Mouse (Mus musculus) embryonic facial prominence, embryonic 12.5 days (tissue): ENCODE results near the gene Cd47. TPM values are rescaled to one million over a fixed set of nuclear protein-coding genes. Genes with fewer than 3 reads are reported as not detected.

ENCODE experiments used
- ATAC-seq: fragments of 200-750 bp; cut with Nextera tagmentation; 2 replicates; pipeline ENCODE4 v1.8.0; 2017; ENCODE audit not compliant: insufficient number of reproducible peaks, insufficient read depth, low FRiP score, low TSS enrichment
- H3K27ac ChIP-seq: fragments of 300-500 bp; sonication (generic); 2 replicates; pipeline ENCODE4 v1.5.1; 2016; ENCODE audit warnings: mild to moderate bottlenecking
- H3K27me3 ChIP-seq: fragments of 300-500 bp; sonication (generic); 2 replicates; pipeline ENCODE4 v1.6.1; 2016; ENCODE audit warnings: mild to moderate bottlenecking, moderate library complexity
- H3K36me3 ChIP-seq: fragments of 300-500 bp; sonication (generic); 2 replicates; pipeline ENCODE4 v1.6.1; 2016; ENCODE audit warnings: mild to moderate bottlenecking
- H3K4me1 ChIP-seq: fragments of 300-500 bp; sonication (generic); 2 replicates; pipeline ENCODE4 v1.6.1; 2016
- H3K4me2 ChIP-seq: fragments of 300-500 bp; sonication (generic); replicated peaks from 2 replicates; pipeline ENCODE4 v1.6.1; 2016; ENCODE audit warnings: mild to moderate bottlenecking, moderate library complexity
- H3K4me3 ChIP-seq: fragments of 300-500 bp; sonication (generic); 2 replicates; pipeline ENCODE4 v1.5.1; 2016; ENCODE audit warnings: mild to moderate bottlenecking
- H3K9ac ChIP-seq: fragments of 300-500 bp; sonication (generic); 2 replicates; pipeline ENCODE4 v1.6.1; 2016; ENCODE audit warnings: mild to moderate bottlenecking, moderate library complexity
- H3K9me3 ChIP-seq: fragments of 300-500 bp; sonication (generic); 2 replicates; pipeline ENCODE4 v1.6.1; 2016; ENCODE audit warnings: mild to moderate bottlenecking, moderate library complexity
- WGBS: fragments of 180-500 bp; shearing (Covaris S2); methylation state at CpG from one replicate; pipeline ENCODE4 v1.1.7; 2016; 5-methylcytosine and 5-hydroxymethylcytosine counted together
- polyA plus RNA-seq: library from polyadenylated mRNA; unstranded; fragments of >200 nt; fragmentation: Nextera tagmentation; extraction: Ambion mirVana; gene quantifications from 2 replicates; pipeline ENCODE4 v1.2.1, GENCODE M21; 2016

Gene Cd47
- polyA plus RNA-seq, 1 experiment from 2014 or later = 59.8 TPM

- no peaks in the 10 kb centered on the region for H3K9me3 ChIP-seq
- no peak overlapping the region for H3K4me3 ChIP-seq
- no peak overlapping the region for H3K4me2 ChIP-seq
- no peak for ATAC-seq
- 52% methylated on average over 1 of the region's 1 CpGs for WGBS
- no peak overlapping the region for H3K9ac ChIP-seq
- H3K27ac ChIP-seq = no peak overlapping the region
- H3K27me3 ChIP-seq = no peaks in the 10 kb centered on the region
- no peaks in the 10 kb centered on the region for H3K36me3 ChIP-seq
- H3K4me1 ChIP-seq = no peaks in the 10 kb centered on the region
Observed at GRCm38 (mm10) chr16:49772576-49772975, 27.8 kb upstream of the Cd47 start.

- H3K4me3 ChIP-seq = no peak overlapping the region
- H3K36me3 ChIP-seq = no peaks in the 10 kb centered on the region
- H3K9ac ChIP-seq = no peak overlapping the region
- H3K27ac ChIP-seq = no peak overlapping the region
- H3K4me2 ChIP-seq = no peak overlapping the region
- no peaks in the 10 kb centered on the region for H3K4me1 ChIP-seq
- no peaks in the 10 kb centered on the region for H3K27me3 ChIP-seq
- no peaks in the 10 kb centered on the region for H3K9me3 ChIP-seq
- WGBS = 78% methylated on average over 1 of the region's 1 CpGs
- ATAC-seq = no peak
Observed at GRCm38 (mm10) chr16:49773068-49773467, 27.3 kb upstream of the Cd47 start.

DNA sequence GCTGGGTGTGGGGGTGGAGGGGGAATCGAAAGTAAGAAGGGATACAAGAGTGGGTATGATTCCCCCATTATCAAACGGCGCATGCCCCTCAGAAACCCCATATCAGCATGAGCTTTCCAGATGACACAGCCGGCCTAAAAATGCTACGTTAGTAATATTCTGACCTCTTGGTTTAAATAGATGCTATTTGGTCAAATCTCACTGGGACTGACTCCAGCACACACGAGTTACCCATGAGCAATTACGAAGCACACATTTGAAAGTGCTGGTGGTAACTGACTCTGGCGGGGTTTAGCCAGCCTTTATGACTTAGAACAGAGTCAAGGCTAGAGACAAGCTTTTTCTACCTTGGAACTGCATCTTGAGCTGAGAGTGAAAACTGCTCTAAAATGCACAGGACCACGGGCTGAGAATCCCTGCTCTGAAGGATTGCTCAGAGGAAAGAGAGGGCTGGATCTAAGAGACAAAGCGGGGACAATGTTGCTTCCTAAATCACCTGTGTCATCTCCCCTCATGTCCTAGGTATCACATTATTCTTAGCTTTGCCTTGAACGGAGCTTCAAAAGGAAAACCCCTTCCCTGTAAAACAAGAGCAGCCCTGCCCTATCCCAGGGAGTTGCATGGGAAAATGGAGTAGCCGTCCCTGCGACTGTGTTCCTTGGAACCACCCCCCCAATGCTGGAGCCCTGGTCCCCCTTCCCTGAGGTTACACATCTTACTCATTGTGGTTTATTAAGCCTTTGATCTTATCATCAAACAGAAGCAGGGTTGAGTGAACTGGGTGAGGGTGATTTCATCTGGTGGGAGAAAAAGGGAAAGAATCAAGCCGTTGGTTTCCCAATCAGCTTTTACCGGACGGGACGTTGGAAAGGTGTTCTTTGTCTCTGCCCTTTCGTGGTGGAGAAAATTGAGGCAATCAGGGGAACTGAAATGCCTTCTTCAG, 26.0 kb upstream of the Cd47 start:
- WGBS = 78% methylated on average over 18 of the region's 18 CpGs
- Histone ChIP-seq H3K27ac (no peak overlapping the region), H3K4me2 (no peak overlapping the region), H3K4me3 (no peak overlapping the region), H3K4me1 (no peaks in the 10 kb centered on the region), H3K9ac (no peak overlapping the region), H3K9me3 (no peaks in the 10 kb centered on the region), H3K36me3 (no peaks in the 10 kb centered on the region), H3K27me3 (no peaks in the 10 kb centered on the region)
- no peak for ATAC-seq

DNA sequence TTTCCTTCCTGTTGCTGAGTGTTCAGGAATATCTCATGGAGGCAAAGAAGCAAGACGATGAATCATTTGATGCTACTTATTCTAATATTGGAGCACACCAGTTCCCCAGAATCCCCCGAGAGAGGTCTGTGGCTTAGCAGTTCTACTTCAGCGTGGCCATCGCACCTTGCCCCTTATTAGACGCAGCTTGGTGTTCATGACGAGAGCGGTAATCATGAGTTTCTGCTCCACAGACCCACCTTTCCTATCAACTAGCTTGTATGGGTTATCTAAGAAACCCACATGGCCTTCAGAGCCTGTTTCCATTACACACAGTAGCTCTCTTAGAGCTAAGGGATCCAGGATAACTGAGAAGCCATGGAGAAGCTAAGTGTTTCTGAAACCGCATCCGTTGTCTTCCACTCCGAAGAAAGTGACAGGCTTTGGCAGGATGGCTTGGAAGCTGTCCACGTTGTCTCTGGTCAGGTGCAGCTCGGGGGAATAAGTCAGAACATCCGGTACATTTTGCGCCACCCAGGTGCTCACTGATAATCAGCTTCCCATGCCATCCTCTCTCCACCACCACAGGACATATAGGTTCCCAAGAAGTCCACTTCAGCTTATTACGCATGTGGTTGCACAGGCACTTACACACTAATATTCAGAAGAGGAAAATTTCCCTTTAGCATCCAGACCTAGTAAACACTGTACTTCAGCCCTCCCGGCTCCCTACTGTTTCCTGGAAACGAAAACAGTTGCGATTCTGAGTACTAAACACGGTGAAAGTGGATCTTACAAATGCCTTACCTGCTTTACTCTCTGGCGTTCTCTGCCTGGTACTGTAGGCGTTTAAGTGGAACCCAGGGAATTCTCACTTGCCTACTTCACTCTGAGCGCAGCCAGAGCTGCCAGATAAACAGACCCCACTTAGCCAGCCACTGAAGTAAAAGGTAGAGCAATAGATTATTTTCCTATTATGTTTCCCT, 25.0 kb upstream of the Cd47 start:
- Histone ChIP-seq H3K4me3 (no peak overlapping the region), H3K36me3 (no peaks in the 10 kb centered on the region), H3K4me1 (no peaks in the 10 kb centered on the region), H3K9me3 (no peaks in the 10 kb centered on the region), H3K4me2 (no peak overlapping the region), H3K9ac (no peak overlapping the region), H3K27me3 (no peaks in the 10 kb centered on the region), H3K27ac (no peak overlapping the region)
- WGBS = 87% methylated on average over 22 of the region's 22 CpGs
- no peak for ATAC-seq

DNA sequence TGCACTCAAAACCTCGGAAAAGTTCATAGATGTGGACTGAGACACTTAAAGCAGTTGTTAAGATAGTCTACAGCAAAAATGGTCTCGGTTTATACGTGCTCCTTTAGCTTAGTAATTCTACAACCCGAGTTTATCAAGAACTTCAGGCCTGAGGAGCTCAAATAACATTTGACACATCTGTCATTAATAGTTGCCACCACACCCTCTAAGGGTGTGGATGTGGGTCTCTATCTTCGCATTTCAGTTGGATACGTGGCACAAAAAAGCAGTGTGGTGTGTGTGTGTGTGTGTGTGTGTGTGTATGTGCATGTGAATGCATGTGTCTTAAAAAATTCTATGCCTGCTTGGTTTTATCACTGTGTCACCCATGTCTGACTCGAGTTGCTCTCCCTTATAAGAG, 23.4 kb upstream of the Cd47 start:
- no peak overlapping the region for H3K27ac ChIP-seq
- H3K36me3 ChIP-seq = no peaks in the 10 kb centered on the region
- H3K9me3 ChIP-seq = no peaks in the 10 kb centered on the region
- no peaks in the 10 kb centered on the region for H3K27me3 ChIP-seq
- 75% methylated on average over 7 of the region's 7 CpGs for WGBS
- ATAC-seq = no peak
- no peak overlapping the region for H3K4me3 ChIP-seq
- H3K4me1 ChIP-seq = no peaks in the 10 kb centered on the region
- no peak overlapping the region for H3K4me2 ChIP-seq
- no peak overlapping the region for H3K9ac ChIP-seq

DNA sequence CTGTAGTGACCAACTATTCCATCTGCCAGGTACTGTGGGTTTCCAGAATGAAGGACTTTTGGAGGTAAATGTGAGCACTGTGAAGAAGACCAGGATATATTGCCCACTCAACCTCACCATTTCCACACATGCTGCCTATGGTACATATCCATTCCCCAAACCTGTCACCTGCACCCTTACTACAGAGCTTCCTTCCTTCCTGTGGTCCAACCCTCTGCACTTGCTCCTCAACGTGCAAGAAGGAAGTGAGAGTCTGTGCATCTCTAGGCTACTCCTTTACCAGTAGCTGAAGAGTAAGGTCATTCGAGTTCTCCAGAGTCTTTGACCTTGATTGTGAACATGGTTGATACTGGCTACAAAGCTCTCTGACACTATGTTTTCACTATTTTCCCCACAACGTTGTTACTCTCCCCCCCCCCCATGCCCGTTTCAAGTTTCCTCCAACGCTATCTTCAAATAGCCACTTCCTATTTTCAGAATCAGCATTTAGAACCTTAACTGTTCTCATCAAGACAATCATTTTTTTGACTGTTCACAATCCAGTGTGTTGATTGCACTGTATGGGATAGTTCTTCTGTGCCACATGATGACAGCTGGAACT, 18.7 kb upstream of the Cd47 start:
- ATAC-seq = no peak
- WGBS = 77% methylated on average over 5 of the region's 5 CpGs
- no peaks in the 10 kb centered on the region for H3K9me3 ChIP-seq
- H3K27me3 ChIP-seq = no peaks in the 10 kb centered on the region
- no peak overlapping the region for H3K9ac ChIP-seq
- no peaks in the 10 kb centered on the region for H3K36me3 ChIP-seq
- no peak overlapping the region for H3K4me2 ChIP-seq
- no peak overlapping the region for H3K27ac ChIP-seq
- no peak overlapping the region for H3K4me3 ChIP-seq
- no peaks in the 10 kb centered on the region for H3K4me1 ChIP-seq

- no peak overlapping the region for H3K27ac ChIP-seq
- no peaks in the 10 kb centered on the region for H3K36me3 ChIP-seq
- ATAC-seq = no peak
- H3K27me3 ChIP-seq = no peaks in the 10 kb centered on the region
- H3K9ac ChIP-seq = no peak overlapping the region
- no peaks in the 10 kb centered on the region for H3K9me3 ChIP-seq
- no peaks in the 10 kb centered on the region for H3K4me1 ChIP-seq
- H3K4me2 ChIP-seq = no peak overlapping the region
- no peak overlapping the region for H3K4me3 ChIP-seq
Observed at GRCm38 (mm10) chr16:49783369-49783768, 17.0 kb upstream of the Cd47 start.

- WGBS = 78% methylated on average over 6 of the region's 6 CpGs
- no peak overlapping the region for H3K9ac ChIP-seq
- H3K4me3 ChIP-seq = no peak overlapping the region
- no peaks in the 10 kb centered on the region for H3K9me3 ChIP-seq
- no peak overlapping the region for H3K4me2 ChIP-seq
- H3K36me3 ChIP-seq = no peaks in the 10 kb centered on the region
- ATAC-seq = no peak
- H3K27ac ChIP-seq = no peak overlapping the region
- H3K4me1 ChIP-seq = no peaks in the 10 kb centered on the region
- no peaks in the 10 kb centered on the region for H3K27me3 ChIP-seq
Observed at GRCm38 (mm10) chr16:49786116-49786515, 14.2 kb upstream of the Cd47 start.

GRCm38 (mm10) chr16:49787714-49788113, 12.6 kb upstream of the Cd47 start:
- no peaks in the 10 kb centered on the region for H3K27me3 ChIP-seq
- H3K9ac ChIP-seq = no peak overlapping the region
- no peaks in the 10 kb centered on the region for H3K4me1 ChIP-seq
- H3K9me3 ChIP-seq = no peaks in the 10 kb centered on the region
- no peak overlapping the region for H3K4me3 ChIP-seq
- ATAC-seq = no peak
- WGBS = 88% methylated on average over 5 of the region's 5 CpGs
- H3K27ac ChIP-seq = no peak overlapping the region
- no peaks in the 10 kb centered on the region for H3K36me3 ChIP-seq
- H3K4me2 ChIP-seq = no peak overlapping the region

DNA sequence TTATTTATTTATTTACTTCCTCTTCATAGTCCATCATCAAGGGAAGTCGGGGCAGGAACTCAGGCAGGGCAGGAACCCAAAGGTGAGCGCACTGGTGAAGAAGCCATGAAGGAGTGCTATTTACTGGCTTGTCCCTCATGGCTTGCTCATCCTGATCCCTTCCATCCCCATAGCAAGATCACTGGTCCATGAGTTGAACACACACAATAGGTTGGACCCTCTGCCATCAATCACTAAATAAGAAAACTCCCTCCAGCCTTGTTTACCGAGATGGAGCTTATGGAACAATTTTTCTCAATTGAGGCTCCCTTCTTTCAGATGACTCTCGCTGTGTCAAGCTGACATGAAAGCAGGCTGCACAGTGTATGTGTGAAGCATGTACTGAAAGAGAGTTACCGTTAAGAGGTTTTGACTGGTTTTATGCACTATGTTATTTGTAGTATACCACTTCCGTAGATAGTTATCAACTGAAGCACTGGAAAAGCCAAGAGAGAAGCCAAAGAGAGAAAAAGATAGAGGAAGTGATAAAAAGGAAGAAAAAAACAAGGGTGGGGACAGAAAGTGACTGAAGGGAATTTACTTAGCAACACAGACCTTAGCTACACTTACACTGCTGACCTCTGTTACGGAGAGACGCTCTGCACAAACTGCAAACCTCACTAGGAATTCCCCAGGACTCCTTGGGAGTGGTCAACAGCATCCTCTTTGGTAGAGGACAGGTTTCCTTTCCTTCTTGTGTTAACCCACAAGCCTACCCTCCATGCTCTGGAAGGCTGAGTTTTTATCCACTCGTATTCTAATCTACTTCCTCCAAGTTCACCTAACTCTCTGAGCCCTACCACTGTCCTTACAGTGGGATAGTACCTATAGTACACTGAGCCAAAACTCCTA, 9.5 kb upstream of the Cd47 start:
- ATAC-seq = no peak
- Histone ChIP-seq H3K27me3 (no peaks in the 10 kb centered on the region), H3K9ac (no peak overlapping the region), H3K36me3 (no peaks in the 10 kb centered on the region), H3K4me2 (no peak overlapping the region), H3K27ac (no peak overlapping the region), H3K4me3 (no peak overlapping the region), H3K9me3 (no peaks in the 10 kb centered on the region), H3K4me1 (no peaks in the 10 kb centered on the region)
- 89% methylated on average over 9 of the region's 9 CpGs for WGBS

- WGBS = 79% methylated on average over 9 of the region's 9 CpGs
- no peak overlapping the region for H3K27ac ChIP-seq
- no peak for ATAC-seq
Observed at GRCm38 (mm10) chr16:49792446-49792878, 7.9 kb upstream of the Cd47 start.

More at GRCm38 (mm10) chr16:49792446-49792878, 7.9 kb upstream of the Cd47 start:
- Histone ChIP-seq H3K27me3 (no peaks in the 10 kb centered on the region), H3K4me3 (no peak overlapping the region), H3K4me1 (no peaks in the 10 kb centered on the region), H3K9me3 (no peaks in the 10 kb centered on the region), H3K4me2 (no peak overlapping the region), H3K9ac (no peak overlapping the region), H3K36me3 (no peaks in the 10 kb centered on the region)
